Mouse (Mus musculus): ENCODE measurements around the gene Slc2a12.

Slc2a12 gene

DNA sequence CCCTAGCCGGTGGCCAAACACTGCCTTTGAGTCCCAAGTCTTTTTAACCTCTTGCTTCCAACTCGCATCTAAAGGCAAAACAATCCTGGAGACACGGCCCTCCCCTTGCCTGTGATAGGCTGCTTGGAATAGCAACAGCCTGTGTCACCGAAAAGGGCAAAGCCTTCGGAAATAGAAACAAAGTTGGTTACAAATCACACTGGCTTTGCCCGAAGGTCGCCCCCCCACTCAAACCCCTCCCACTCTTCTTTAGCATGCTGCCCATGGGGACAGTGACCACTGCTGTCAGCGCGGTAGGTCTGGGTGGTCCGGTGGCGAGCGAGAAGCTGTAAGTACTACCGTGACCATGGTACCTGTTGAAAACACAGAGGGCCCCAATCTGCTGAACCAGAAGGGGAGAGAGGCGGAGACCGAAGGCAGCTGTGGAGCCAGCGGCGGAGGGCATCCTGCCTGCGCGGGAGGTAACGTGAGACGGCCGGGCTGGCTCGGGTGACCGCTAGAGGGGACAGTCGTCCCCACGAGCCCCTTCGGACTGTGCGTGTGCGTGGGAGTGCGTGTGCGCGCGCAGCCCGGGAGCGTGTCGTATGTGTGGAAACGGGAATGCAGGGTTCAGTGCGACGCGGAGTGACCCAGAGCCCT, at the start of gene Slc2a12:
Slc2a12 (plus strand) TSS at position 159 of the 639 bp plus-strand sequence.
- peak; percentile 84 to 90 for DNase-seq

DNA sequence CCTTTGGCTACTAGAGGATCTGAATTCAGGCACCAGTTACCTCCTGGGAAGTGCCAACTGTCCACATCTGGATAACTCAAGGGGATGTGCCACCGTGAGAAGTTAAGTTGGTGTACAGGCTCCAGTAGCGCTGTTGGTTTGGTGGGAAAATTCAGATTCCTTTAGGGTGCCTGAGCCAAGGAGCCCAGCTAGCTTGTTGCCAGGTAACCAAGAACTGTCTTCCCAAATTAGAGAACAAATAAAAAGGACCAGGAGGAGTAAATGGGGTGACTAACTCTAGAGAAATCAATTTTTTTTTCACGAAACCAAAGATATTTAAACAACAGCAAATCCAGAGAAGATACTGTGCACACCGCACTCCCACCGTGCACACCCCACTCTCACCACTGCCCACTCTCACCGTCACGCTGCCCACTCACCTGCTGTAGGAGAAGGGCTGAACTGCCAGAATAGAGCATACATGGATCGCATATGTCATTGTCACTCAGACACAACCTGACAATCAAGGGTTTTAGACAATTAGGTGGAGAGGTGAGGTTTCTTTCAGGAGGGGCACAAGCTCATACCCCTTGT, 45.8 kb upstream of the Slc2a12 start:
- no peak for DNase-seq

DNA sequence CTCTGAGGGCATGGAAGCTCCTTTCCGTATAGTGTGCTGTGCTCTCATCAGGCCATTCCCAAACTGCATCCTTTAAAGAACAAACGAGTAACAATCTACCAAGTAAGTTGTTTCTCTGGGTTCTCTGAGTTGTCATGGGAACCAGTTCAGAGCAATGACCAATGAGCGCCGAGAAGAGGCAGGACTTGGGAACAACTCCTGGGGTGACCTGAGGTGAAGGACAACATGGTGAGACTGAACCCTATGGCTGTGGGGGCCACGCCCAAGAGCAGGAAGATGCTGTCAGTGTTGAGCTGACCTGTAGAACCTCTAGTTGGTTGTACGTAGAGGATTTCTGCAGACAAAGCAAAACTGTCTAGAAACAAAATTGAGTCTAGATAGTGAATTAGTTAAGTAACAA, 43.8 kb upstream of the Slc2a12 start:
- no peak for DNase-seq

DNA sequence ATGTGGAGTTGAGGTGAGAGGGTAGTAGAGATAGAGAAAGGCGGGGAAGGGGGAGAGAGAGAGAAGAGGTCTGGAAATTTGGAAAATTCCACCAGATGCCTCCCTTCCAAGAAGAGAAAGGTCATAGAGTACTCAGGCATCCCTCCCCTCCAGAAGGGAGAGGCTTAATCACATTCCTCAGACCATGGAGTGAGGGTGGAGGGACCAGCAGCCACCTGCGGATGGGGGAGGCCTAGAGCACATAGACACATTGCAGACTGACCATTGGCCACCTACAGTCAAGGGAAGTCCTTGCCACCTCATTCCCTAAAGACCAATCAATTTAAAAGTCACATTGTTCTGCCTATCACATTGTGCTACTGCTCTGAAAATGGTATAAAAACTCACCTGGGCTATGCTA, 40.0 kb upstream of the Slc2a12 start:
- DNase-seq, result no peak

DNA sequence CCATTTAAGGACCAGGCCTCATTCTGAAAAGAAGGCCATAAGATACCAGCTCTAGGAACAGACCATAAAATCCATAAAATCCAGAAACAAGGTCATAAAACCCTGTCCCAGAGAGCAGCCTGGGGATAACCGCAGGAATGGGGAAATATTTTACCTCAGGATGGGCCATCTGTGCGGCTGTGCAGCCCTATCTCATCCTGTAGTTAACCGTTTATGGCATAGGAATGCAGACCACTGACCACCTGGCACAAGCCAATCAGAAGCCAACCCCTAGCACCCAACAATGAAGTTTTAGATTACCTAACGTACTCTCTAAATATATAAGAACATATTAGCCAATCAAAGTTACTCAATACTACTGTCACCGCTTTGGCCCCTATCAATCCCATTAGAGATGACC, 36.5 kb upstream of the Slc2a12 start:
- DNase-seq, result no peak

DNA sequence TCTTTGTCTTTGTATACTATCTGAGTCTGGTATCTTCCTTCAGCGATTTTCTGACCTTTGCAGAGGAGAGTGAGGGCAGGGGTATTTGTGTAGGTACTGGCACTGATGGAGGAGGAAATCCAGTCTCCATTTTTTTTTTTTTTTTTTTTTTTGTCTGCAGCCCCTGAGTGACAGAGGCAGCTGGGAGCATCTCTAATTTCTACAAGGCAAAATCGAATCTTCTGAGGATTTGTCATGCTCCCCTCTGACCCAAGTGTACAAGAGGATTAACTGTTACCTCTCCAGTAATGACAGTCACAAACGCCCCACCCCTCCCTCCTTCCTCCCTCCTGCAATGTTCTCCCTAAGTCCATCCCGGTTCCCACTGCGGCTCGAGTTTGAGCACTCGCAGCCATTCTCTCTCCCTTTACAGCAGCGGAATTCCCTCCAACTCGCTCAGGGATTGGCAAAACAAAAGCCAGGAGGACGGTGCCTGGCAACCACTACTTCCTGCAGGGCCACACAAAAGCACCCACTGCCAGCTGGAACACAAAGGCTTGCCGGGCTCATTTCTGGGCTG, 35.9 kb upstream of the Slc2a12 start:
- peak; percentile 31 to 45 for DNase-seq

DNA sequence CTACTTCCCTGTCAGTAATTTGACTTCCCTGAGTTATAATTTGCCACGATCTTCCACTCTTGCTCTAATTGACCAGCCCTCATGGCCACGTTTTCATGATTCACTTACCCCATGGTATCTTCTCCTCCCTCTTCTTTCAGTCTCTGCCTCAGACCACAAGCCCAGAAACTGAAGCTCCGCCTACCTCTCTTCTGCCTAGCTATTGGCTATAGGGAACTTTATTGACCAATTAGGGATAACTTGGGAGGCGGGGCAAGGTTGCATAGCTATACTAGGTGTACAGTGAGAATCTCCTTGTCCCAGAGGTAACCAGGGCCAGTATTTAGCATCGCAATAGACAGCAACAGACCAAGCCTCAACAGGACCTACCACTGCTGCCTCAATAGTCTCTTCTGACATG, 31.5 kb upstream of the Slc2a12 start:
- DNase-seq, result no peak

DNA sequence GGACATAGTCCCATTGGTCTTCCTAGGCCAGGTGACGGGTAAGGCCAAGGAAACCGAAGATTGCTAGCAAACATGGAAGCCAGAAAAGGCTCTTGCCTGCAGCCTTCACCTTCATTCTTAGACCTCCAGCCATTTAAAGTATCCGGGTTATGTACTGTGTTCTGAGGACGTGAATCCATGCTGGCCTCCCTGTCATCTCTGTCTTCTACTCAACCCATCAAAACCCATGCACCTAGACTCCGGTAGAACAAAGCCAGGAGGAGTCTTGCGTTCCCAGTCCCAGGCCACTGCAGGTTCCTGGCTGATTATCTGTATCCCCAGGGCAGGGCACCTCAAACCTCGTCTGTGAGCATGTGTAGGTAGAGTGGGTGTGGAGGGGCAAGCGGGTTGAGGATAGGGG, 30.3 kb upstream of the Slc2a12 start:
- DNase-seq, result no peak

DNA sequence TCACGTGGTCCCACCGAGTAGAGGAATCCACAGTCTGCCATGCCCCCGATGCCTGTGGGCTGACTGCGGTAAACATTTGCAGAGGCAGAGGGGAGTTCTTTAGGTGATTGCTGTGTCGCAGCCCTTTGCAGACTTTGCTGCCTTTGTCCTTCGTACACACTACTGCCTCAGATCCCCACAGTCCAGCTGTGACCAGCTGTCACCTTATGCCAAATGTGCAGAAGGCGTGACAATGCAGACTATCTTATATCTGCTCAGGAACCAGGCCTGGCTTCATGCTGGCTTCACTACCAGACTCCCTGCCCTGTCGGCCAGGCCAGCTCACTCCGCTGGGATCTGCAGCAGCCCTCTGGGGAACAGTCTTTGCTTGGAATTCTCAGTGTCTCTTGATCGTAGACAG, 29.5 kb upstream of the Slc2a12 start:
- DNase-seq, result peak; percentile 50 to 66

DNA sequence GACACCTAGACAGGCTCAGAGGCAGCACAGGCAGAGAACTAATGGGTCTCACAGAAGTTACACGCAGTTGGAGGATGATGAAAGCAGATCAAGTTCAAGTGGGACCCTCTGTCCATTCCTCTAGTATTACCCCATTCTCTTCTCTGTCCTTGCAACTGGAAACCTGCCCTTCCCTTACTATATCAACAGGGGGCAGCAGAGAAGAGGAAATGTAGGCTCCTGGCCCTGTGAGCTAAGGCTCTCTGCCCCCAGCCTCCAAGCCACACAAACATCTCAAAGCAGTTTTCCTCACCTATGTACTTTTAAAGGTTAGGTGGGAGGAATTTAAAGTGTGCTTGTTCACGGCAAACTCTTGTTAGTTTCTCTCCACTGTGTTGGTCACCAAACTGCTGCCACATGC, 26.0 kb upstream of the Slc2a12 start:
- DNase-seq, result no peak

DNA sequence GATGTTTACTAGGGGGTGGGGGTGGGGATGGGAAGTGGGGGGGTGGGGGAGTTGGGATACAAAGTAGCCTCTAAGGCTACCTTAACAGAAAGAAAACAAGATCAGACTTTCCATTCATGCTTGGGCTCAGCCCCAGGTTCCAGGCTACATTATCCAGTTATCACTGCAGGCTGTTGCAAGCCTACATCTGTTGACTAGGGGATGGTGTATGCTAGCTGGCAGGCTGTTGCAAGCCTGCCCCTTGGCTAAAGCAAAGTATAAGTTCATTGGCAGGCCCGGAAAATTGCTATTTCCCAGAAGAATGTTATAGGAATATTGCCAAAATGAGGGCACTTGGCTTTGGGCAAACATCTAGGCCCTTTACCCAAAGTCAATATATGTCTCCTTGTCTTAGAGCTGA, 16.0 kb upstream of the Slc2a12 start:
- no peak for DNase-seq

DNA sequence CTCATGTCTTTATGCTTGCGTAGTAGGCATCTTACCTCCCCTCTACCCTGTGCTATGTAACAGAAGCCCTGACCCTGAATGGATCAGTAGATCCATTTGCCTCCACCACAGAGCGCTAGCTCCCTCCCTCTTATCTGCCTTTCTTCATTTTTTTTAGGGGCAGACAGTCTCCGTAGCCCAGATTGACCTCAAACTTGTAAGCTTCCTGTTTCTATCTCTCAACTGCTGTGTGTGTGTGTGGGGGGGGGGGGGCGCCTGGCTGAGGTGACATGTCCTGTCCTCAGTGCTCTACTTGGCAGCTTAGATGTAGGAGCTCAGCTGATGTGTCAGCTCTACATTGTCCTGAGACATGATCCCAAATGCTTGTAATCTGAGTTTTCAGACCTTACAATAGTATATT, 13.7 kb upstream of the Slc2a12 start:
- no peak for DNase-seq

DNA sequence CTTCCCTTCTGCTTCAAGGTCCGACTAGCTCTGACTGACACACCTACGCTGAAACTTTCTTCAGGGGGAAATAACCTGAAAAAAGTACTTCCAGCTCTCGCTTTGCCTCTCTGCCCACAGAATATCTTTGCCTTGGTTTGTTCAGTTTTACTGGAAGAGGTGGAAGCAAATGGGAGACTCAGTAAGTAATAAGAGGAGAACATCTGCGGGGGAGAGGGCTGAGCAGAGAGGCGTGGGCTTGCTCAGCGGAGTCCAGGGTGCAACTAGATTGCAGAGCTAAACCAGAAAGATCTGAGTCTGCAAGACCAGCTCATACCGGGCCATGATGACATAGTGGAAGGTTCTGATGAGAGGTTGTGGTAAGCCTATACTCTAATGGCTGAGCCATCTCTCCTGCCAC, 13.3 kb upstream of the Slc2a12 start:
- peak in 1 of 2 experiments; percentile 32 for DNase-seq

DNA sequence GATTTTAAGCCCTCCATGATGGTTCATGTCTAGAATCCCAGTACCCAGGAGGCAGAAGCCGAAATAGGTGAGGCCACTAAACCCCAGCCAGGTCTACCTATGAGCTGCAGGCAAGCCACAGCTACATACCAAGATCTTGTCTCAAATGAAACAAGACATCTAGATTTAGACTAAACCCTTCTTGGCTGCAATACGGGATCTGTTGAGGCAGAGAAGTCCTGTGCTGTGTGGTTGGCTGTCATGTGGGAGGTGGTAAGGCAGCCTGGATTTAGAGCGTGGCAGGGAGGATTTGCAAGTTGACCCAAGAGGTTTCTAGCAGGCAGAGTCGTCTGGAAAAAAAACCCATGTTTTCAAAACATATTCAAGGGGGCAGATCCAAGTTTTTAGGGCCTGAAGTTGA, 12.9 kb upstream of the Slc2a12 start:
- no peak for DNase-seq

DNA sequence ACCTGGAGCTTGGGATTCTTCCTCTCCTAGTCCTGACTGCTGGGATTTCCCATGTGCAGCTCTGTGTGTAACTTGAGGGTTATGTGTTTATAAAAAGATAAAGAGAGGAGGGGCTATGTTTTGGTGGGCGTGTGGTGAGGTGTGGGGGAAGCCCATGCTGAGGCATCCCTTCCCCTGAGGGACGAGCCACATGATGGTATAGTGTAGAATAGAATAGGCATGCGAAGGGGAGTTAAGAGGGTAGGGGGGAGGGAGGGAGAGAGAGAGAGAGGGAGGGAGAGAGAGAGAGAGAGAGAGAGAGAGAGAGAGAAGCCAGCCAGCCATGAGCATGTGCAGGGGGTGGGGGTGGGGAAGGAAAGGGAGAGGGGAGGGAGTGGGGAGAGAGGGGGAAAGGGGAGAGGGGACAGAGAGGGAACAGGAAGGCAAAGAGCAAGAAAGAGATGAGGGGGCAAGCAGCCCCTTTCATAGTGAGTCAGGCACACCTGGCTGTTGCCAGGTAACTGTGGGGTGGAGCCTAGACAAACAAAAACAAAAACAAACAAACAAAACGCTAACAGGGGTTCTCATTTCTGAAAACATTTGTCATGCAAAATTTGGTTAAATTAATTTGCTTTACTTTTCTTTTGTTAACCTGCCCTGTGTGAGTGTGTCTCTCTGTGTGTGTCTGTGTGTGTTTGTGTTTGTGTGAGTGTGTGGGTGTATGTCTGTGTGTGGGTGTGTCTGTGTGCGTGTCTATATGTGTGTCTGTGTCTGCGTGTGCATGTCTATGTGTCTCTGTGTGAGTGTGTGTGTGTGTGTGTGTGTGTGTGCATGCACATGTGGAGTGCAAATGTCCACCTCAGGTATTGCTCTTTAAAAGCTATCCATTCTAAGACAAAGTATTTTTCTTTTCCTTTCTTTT, 11.2 kb upstream of the Slc2a12 start:
- DNase-seq, result no peak

DNA sequence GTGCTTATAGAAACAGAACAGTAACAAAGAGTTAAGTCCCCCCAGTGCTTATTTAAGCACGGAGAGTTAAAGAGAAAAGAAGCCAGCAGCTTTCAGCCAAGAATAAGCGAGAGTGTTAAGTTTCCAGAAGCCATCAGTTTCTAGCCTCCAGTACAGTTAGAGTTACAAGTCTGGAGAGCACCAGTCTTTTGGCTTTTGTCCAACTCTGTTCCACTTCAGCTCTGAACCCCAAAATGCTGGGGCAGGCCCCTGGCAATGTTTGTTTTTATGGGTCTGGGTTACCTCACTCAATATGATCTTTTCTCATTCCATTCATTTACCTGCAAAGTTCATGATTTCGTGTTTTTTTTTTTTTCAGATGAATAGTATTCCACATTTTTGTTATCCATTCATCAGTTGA, 7.6 kb upstream of the Slc2a12 start:
- no peak for DNase-seq

DNA sequence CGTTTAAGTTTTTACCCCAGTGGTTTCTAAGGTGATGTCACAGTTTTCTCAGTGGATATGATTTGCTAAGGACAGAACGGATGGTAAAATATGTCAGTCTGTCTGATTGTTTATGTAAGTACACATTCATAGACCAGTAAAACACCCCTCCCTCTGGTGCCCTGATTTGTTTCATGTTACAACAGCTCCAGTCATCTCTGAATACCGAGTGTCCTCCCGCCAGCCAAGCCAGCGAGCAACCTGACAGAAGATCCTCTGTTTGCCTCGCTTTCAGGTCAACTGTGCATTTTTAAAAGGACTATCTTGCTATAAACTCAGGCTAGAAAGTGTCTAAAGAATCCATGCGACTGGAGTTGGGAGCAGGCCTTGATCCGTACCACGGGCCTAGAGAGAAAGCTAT, 640 bp upstream of the Slc2a12 start:
- DNase-seq, result peak in 1 of 2 experiments; percentile 14

DNA sequence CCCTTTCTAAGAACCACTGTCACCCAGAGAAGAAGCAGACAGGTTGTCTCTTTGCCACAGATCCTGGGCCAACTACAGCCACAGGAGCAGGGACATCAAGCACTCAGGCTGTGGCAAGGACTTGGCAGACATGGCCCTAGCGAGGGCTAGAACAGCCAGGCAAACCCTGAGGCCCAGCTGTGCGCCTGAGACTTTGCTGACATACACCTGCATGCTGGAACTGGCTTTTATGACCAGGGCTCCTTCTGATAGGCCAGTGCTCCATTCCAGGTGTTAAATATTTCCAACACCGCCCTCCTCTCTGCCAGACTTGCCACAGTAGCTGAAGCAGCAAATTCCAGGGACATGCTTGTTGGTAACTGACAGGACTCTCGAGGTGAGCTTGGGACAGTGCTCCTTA, 3.9 kb downstream of the Slc2a12 start:
- peak; percentile 21 to 50 for DNase-seq

DNA sequence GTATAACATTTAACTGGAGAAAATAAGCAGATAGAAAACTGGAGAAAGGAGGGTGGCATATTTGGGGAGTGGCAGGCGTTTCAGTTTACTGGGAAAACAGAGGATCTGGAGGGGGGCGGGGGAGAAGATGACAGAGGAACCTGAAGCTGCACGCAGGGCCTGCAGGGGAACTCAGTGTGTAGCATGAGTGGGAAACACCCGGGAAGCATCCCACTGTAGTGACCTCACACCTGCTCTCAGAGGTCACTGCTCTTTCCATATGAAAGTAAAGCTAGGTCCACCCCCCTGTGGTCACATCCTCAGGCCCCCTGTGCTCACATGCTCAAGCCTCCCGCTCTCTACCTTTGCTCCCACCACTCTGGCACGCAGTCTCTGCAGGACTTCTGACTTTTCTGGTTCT, 9.0 kb downstream of the Slc2a12 start:
- DNase-seq, result peak; percentile 20 to 43

DNA sequence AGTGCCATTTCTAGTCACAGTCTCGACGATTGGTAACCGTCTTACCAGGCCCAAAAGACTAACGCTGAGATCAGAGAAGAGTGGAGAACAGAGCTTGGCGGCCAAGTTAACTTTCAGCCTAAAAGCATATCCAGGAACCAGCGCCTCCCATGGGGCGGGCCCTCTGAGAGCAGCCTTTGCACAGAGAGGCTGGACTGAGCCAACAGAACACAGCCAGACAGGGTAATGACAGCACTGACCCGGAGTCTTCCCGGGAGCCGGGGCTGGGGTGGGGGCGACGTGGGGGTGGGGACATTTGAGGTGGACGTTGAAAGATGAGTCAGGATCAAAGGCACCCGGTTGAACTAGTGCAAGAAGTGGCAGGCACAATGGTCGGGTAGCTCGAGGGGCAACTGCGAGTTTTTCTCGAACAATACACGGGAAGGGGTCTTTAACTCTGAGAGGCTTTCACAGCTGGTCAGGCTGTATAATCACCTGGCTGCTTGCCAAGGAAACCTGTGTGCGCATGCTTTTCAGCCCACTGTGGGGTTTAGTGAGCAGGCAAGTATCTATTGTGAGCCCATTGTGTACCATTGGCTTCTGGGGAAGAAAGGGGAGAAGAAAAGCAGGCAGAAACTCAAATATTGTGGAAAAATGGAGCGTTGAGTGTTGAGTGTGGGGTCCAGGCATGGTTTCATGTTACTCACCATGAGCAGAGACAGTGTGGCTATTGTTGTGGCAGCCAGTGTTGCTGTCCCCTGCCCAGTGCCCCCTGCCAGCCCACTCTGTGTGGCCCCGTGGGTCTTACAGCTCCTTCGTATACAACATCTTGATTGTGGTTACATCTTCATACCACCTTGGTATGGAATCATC, 13.9 kb downstream of the Slc2a12 start:
- peak; percentile 43 to 67 for DNase-seq

DNA sequence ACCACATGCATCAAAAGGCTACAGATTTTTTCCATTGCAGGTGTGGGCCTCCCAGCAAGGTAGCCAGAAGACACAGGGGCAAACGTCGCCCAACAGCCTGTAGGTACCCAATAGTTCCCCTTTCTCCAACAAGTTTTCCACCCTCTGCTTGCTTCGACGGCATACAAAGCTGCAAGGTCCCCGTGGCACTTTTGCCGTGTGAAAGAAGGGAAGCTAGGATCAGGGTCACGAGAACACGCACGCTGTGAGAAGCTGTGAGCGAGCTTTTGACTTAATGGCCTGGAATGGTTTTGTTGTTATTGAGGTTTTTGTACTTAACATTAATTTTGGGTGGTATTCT, 14.5 kb downstream of the Slc2a12 start:
- no peak for DNase-seq

DNA sequence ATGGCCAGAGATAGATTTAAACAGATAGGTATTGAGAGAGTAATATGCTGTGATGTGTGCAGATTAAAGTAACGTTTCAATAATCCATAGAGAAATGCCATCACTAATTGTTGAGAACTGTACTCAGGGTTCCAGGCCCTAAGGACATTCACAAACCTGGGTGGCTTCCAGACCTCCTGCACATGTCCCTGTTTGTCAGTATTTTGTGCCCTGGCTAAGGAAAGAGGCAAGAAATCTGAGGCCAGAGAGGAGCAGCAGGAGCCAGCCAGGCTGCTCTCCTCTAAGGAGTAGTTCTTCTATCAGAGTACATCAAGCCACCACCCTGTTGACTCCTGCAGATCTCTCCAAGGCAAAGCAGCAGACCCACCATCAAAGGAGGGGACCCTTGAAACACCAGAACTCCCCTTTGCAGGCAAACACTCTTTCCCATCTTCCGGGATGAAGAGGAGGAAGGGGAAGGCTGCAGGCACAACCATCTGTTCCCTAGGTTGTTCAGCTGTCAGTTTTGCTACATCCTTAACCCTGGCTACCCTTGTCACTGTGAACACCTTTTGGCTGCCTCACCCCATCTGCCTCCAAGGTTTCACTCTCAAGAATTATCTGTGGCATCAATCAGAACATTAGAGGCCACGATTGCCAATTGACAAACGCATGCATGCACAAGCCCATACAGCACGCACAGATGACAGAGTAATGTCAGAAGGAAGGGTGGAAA, 15.6 kb downstream of the Slc2a12 start:
- DNase-seq, result no peak

All from kidney, postnatal 4 days (tissue).